Mouse (Mus musculus) forebrain, embryonic 11.5 days (tissue): ENCODE data around the gene Ptgfrn. TPM values are rescaled to one million over a fixed set of nuclear protein-coding genes. Genes with fewer than 3 reads are reported as not detected.

Source experiments
- ATAC-seq: fragments of 200-750 bp; cut with Nextera tagmentation; replicated peaks from 2 replicates; pipeline ENCODE4 v1.8.0; 2017; ENCODE audit warnings: moderate TSS enrichment; ENCODE audit not compliant: low FRiP score
- DNase-seq: peaks from one replicate; pipeline ENCODE4 v3.0.0-alpha.2; 2017; ENCODE audit warnings: low spot score
- H3K27ac ChIP-seq: fragments of 300-500 bp; sonication (generic); 2 replicates; pipeline ENCODE4 v1.5.1; 2014; ENCODE audit warnings: low read depth, low read length
- H3K27me3 ChIP-seq: fragments of 300-500 bp; sonication (generic); 2 replicates; pipeline ENCODE4 v1.6.1; 2014; ENCODE audit warnings: mild to moderate bottlenecking, low read length, mixed read lengths; ENCODE audit not compliant: control insufficient read depth, insufficient read depth
- H3K36me3 ChIP-seq: fragments of 300-500 bp; sonication (generic); 2 replicates; pipeline ENCODE4 v1.6.1; 2014; ENCODE audit warnings: mild to moderate bottlenecking, low read length, moderate library complexity, mixed read lengths; ENCODE audit not compliant: control insufficient read depth, insufficient read depth
- H3K4me1 ChIP-seq: fragments of 300-500 bp; sonication (generic); replicated peaks from 2 replicates; pipeline ENCODE4 v1.6.1; 2014; ENCODE audit warnings: low read length, mixed read lengths; ENCODE audit not compliant: control insufficient read depth, insufficient read depth
- H3K4me2 ChIP-seq: fragments of 300-500 bp; sonication (generic); 2 replicates; pipeline ENCODE4 v1.6.1; 2014; ENCODE audit warnings: low read depth, mild to moderate bottlenecking, low read length, moderate library complexity, mixed read lengths; ENCODE audit not compliant: severe bottlenecking
- H3K4me3 ChIP-seq: fragments of 300-500 bp; sonication (generic); 2 replicates; pipeline ENCODE4 v1.5.1; 2014; ENCODE audit warnings: low read depth, low read length
- H3K9ac ChIP-seq: fragments of 300-500 bp; sonication (generic); 2 replicates; pipeline ENCODE4 v1.6.1; 2014; ENCODE audit warnings: low read length
- H3K9me3 ChIP-seq: fragments of 300-500 bp; sonication (generic); 2 replicates; pipeline ENCODE4 v1.6.1; 2016; ENCODE audit warnings: low read length, mixed read lengths; ENCODE audit not compliant: control insufficient read depth
- WGBS: fragments of 180-500 bp; shearing (Covaris S2); extraction: QIAGEN DNeasy Blood & Tissue Kit; methylation state at CpG from one replicate; pipeline ENCODE4 v1.1.7; 2014; 5-methylcytosine and 5-hydroxymethylcytosine counted together
- polyA plus RNA-seq: library from polyadenylated mRNA; unstranded; fragments of >200 nt; fragmentation: Nextera tagmentation; extraction: Ambion mirVana; gene quantifications from 2 replicates; pipeline ENCODE4 v1.2.1, GENCODE M21; 2014

Ptgfrn gene
- polyA plus RNA-seq, 1 experiment from 2014 or later: 5.3 TPM

DNA sequence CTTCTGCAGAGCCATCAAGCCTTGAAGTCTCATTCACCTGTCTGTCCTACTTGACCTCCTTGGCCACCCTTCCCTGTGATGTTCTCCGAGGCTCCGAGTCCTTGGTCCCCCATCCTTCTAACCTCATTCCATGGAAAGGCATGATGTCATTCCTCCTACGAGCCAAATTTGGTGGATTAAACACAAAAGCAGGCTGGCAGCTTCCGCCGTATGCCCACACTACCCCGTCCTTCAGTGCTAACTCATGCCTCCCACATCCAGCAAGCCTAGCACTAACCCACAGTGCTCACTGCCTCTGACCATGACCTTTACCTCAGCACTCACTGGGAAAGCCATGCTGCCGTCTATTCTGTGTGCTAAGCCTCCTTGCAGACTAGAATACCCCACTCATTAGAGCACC lies 8.0 kb downstream of the Ptgfrn start:
- no peaks in the 10 kb centered on the region for H3K9me3 ChIP-seq
- H3K4me1 ChIP-seq: peaks cover 3% of the 10 kb centered on the region
- ATAC-seq: no peak; the same call in 1 of the 2 replicates
- no peak for DNase-seq
- no peaks in the 10 kb centered on the region for H3K27me3 ChIP-seq
- H3K36me3 ChIP-seq: no peaks in the 10 kb centered on the region
- H3K9ac ChIP-seq: no peak overlapping the region
- 83% methylated on average over 7 of the region's 7 CpGs for WGBS
- no peak overlapping the region for H3K27ac ChIP-seq
- H3K4me2 ChIP-seq: no peak overlapping the region
- no peak overlapping the region for H3K4me3 ChIP-seq

DNA sequence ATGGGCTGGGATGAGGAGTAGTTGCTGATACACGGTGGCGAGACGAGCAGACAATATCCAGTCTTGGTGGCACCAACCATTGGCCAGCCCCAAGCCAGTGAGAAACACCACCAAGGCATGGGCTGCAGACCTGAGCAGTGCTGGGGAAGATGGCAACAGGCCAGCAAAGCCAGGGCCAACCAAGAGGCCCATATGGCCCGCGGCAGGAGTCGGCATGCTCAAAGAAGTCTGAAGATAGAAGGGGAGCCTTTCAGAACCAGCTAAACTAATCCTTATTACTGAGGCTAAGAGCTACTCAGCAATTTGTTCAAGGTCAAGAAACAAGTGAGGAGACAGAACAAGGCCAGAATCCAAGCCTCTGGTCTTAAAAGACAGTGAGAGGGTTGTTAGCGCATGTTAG lies 8.9 kb downstream of the Ptgfrn start:
- DNase-seq (no peak), ATAC-seq (no peak)
- Histone ChIP-seq H3K9ac (no peak overlapping the region), H3K9me3 (no peaks in the 10 kb centered on the region), H3K4me3 (no peak overlapping the region), H3K36me3 (no peaks in the 10 kb centered on the region), H3K27ac (no peak overlapping the region), H3K4me1 (peaks cover 3% of the 10 kb centered on the region), H3K4me2 (no peak overlapping the region), H3K27me3 (no peaks in the 10 kb centered on the region)
- 82% methylated on average over 7 of the region's 7 CpGs for WGBS

DNA sequence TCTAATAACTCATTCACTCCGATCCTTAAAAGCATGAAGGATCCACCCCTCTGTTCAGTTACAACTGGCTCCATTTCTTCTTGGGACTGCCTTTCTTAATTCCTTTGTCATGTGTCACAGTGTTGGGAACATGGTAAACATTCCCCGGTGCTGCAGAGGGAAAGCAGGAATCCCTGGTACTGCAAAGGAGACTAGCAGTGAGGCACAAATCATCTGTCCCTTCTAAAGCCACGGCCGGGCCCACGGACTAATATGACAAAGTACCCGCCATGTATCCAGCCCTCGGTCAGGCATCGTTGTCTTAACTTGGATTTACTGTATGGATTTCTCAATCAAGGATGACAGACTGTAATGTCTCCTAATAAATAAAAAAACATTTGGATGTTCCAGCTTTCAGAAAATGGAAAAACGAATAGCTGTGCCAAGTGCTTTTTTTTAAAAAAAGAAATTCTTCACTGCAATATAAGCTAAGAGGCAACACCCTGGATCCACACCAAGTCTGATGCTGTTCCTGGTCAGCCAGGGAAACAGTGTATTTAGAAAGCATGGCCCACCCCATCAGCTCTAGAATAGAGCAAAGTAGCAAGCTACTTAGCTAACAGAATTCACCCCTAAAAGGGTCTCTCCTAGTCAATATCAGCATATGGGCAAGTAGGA lies 10.2 kb downstream of the Ptgfrn start:
- no peaks in the 10 kb centered on the region for H3K36me3 ChIP-seq
- H3K9ac ChIP-seq: no peak overlapping the region
- H3K27ac ChIP-seq: no peak overlapping the region
- DNase-seq (no peak), ATAC-seq (no peak)
- no peak overlapping the region for H3K4me3 ChIP-seq
- H3K9me3 ChIP-seq: no peaks in the 10 kb centered on the region
- WGBS: 88% methylated on average over 9 of the region's 9 CpGs
- no peaks in the 10 kb centered on the region for H3K27me3 ChIP-seq
- peaks cover 3% of the 10 kb centered on the region for H3K4me1 ChIP-seq
- no peak overlapping the region for H3K4me2 ChIP-seq

DNA sequence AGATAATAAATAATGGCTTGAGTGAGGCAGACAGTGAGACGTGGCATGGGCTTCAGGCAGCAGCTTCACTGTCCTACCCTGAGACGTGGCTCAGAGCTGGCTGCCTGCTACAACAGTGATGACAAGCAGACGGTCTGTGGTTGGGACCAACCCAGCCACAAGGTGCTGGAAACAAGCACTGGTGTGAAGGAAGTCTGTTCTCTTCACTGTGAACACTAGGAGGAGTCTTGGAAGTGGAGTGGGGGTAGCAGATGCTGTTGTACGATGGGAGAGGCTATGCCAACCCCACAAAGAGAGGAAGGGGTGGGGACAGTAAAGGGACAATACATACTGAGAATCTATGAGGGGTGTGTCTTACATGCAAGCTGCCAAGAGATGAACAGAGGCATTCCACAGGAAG lies 12.0 kb downstream of the Ptgfrn start:
- 77% methylated on average over 4 of the region's 4 CpGs for WGBS
- Histone ChIP-seq H3K4me2 (no peak overlapping the region), H3K9ac (no peak overlapping the region), H3K9me3 (no peaks in the 10 kb centered on the region), H3K4me3 (no peak overlapping the region), H3K36me3 (no peaks in the 10 kb centered on the region), H3K4me1 (peaks cover 3% of the 10 kb centered on the region), H3K27ac (no peak overlapping the region), H3K27me3 (no peaks in the 10 kb centered on the region)
- ATAC-seq (0 out of 2 replicates have a peak, but pooled peaks have one; percentile 16), DNase-seq (no peak)

DNA sequence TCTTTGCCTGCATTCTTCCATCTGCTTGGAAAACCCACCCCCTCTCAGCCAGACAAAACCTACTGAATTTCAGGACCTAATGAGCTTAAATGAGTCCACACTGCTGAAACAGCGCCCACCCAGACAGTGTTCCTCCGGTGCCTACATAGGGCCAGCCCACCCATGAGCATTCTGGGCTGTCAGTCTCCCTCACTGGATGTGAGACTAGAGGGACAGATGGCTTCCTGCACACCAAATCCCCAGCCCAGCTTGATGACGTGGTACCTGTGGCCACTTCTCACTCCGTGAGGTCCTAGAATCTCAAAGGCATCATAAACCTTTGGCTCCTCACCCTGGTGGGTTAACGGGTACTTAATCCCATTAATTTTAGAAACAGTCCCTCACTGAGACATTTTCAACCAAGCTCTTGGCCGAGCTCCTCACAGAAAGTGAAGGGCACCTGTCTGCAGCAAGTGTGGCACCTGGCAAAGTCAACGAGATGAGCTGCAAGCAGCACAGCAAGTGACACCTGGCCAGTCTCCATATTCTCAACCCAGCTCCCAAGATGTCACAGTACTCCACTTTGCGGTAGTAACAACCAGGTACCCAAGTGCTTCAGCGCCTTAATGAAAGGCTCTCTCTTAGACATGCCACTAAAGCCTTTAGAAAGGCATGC lies 12.8 kb downstream of the Ptgfrn start:
- DNase-seq (no peak), ATAC-seq (peak; percentile 73)
- WGBS: 67% methylated on average over 9 of the region's 9 CpGs
- Histone ChIP-seq H3K9ac (no peak overlapping the region), H3K4me1 (peaks cover 4% of the 10 kb centered on the region), H3K9me3 (no peaks in the 10 kb centered on the region), H3K27ac (no peak overlapping the region), H3K36me3 (no peaks in the 10 kb centered on the region), H3K27me3 (no peaks in the 10 kb centered on the region), H3K4me2 (no peak overlapping the region), H3K4me3 (no peak overlapping the region)

DNA sequence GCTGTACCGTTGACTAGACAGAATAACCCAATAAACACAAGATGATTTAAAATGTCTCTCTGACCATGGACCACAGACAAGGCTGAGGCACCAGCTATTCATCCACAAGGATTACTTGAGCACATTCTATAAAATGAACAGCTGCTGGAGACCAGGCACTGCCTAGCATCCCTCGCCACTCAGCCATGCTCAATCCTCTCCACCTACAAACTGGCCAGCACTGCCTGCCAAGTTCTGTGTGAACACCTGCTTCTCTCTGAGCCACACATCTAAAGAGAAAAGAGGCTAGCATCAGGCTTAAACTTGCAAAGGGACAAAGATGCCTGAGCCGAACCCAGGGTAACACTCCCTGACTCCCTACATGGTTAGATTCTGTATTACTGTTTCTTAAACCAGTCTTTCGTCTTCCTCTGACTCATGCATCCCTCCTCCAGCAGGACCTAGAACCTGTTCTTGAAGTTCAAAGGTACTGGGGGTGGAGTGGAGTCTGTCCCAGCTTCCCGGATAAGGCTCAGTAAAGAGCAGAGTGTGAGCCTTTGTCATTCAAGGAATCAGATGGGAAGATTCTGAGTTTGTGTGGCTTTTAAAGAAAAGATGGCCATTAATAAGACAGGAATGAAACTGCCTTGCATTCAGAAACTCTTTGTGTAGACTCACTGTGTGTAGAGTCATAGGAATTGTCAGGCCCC lies 14.2 kb downstream of the Ptgfrn start:
- peaks cover 1% of the 10 kb centered on the region; the same call in 1 of the 2 replicates for H3K4me1 ChIP-seq
- DNase-seq (no peak), ATAC-seq (no peak)
- H3K4me3 ChIP-seq: no peak overlapping the region
- H3K4me2 ChIP-seq: no peak overlapping the region
- no peaks in the 10 kb centered on the region for H3K27me3 ChIP-seq
- no peaks in the 10 kb centered on the region for H3K36me3 ChIP-seq
- H3K27ac ChIP-seq: no peak overlapping the region
- no peak overlapping the region for H3K9ac ChIP-seq
- H3K9me3 ChIP-seq: no peaks in the 10 kb centered on the region
- WGBS: 80% methylated on average over 5 of the region's 5 CpGs

DNA sequence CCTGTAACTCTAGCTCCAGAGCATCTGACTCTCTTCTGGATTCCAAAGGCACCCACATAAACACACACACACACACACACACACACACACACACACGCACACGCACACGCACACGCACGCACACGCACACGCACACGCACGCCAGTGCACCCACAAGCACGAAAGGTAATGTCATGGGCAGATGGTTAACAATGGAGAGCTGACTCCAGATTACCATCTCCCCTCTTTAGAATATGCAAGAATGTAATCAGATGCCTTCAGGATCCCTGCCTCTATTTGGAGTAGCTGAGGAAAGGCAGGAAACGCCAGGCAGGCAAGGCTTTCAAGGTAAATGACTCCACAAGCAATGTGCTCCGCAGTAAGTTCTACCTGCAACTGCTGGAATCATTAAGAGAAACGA lies 17.9 kb downstream of the Ptgfrn start:
- ATAC-seq: no peak
- 79% methylated on average over 13 of the region's 13 CpGs for WGBS
- H3K9me3 ChIP-seq: no peaks in the 10 kb centered on the region
- H3K27me3 ChIP-seq: no peaks in the 10 kb centered on the region
- no peak overlapping the region for H3K4me3 ChIP-seq
- DNase-seq: no peak
- H3K4me2 ChIP-seq: no peak overlapping the region
- H3K4me1 ChIP-seq: peaks cover 1% of the 10 kb centered on the region; the same call in 1 of the 2 replicates
- H3K27ac ChIP-seq: no peak overlapping the region
- H3K36me3 ChIP-seq: no peaks in the 10 kb centered on the region
- no peak overlapping the region for H3K9ac ChIP-seq

DNA sequence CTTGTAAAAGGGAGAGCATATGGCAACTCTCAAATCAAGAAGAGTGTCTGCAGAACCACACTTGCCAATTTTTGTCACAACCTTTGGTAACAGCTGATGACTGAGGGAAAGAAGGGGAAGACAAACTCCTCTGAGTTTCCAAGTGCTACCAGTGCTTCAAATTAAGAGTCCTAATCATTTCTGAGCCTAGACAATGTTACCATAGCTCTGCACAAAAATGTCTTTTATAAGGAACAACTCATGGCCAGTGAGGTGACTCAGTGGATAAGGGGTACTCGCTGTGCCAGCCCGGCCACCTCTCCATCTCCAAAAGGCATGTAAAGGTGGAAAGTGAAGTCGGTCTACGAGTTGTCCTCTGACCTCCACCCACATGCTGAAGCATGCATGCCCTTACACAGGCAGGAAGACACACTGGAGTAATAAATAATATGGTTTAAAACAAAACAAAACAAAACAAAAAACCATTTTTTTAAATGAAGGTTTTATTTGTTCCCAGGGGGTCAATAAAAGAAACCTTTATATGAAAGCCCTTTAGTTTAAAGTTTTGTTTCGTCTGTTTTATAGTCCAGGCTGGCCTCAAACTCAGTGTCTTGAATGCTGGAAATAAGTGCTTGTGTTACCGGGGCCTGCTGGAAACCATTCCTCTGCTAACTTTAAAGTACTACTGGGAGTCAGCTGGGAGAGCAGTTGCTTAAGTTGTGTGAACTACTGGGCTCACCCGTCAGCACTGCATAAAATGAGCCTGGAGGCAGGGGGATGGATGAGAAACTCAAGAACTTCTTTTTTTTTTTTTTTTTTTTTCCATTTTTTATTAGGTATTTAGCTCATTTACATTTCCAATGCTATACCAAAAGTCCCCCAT lies 23.3 kb downstream of the Ptgfrn start:
- no peaks in the 10 kb centered on the region for H3K4me1 ChIP-seq
- no peak overlapping the region for H3K9ac ChIP-seq
- no peak overlapping the region for H3K4me3 ChIP-seq
- H3K36me3 ChIP-seq: no peaks in the 10 kb centered on the region
- no peak overlapping the region for H3K4me2 ChIP-seq
- WGBS: 89% methylated on average over 7 of the region's 7 CpGs
- no peak overlapping the region for H3K27ac ChIP-seq
- ATAC-seq: no peak
- no peaks in the 10 kb centered on the region for H3K9me3 ChIP-seq
- DNase-seq: no peak
- no peaks in the 10 kb centered on the region for H3K27me3 ChIP-seq
